Mouse (Mus musculus): ENCODE data around the gene Lcp2. TPM values are rescaled to one million over a fixed set of nuclear protein-coding genes. Genes with fewer than 3 reads are reported as not detected.

Gene Lcp2
- polyA plus RNA-seq, 1 experiment = 3.0 TPM

Other genes starting within 250 kb of the Lcp2 start
- gene Kcnmb1, start 83.9 kb upstream of the Lcp2 start, polyA plus RNA-seq (2012; rRNA removed) = 0.29 and 0.58 TPM in 2 replicates
- 58.9 and 65.4 TPM in 2 replicates for gene Kcnip1, start 53.8 kb upstream of the Lcp2 start, polyA plus RNA-seq (2012; rRNA removed)
- gene 4930469K13Rik, start 51.6 kb downstream of the Lcp2 start, polyA plus RNA-seq (2012; rRNA removed) = not detected in 2 replicates
- 0.08 TPM in 2 replicates for gene Foxi1, start 161.2 kb downstream of the Lcp2 start, polyA plus RNA-seq (2012; rRNA removed)